Mouse (Mus musculus): Measurements from ENCODE around the gene Aspscr1.

GRCm38 (mm10) chr11:120749430-120749829 is 76.7 kb downstream of the Aspscr1 start:
- TF ChIP-seq CTCF (IDR thresholded peaks at IDR 0.05; ENCODE audit: borderline replicate concordance, extremely low read depth, insufficient read depth, insufficient read length) (peak; percentile 43; the same call in 1 of the 2 replicates), POLR2A (IDR thresholded peaks at IDR 0.05; ENCODE audit: borderline replicate concordance, extremely low read depth, insufficient read depth, insufficient read length, poor library complexity, severe bottlenecking) (no peak)

Measured in brain, embryonic 14.5 days (tissue).